Mouse (Mus musculus) bone marrow macrophage, adult 2 months (primary cell): Measurements from ENCODE around the gene Zhx3. TPM values are rescaled to one million over a fixed set of nuclear protein-coding genes. Genes with fewer than 3 reads are reported as not detected.

ENCODE experiments used
- H3K27ac ChIP-seq: 2 replicates; pipeline ENCODE4 v1.5.1; 2012; ENCODE audit warnings: low read depth, low read length; ENCODE audit not compliant: insufficient read depth
- H3K4me1 ChIP-seq: 2 replicates; pipeline ENCODE4 v1.6.1; 2012; ENCODE audit warnings: low read length; ENCODE audit not compliant: control insufficient read depth, insufficient read depth
- H3K4me3 ChIP-seq: 2 replicates; pipeline ENCODE4 v1.5.1; 2012; ENCODE audit warnings: mild to moderate bottlenecking, low read length, moderate library complexity; ENCODE audit not compliant: insufficient read depth
- CTCF ChIP-seq: IDR thresholded peaks from 2 replicates; pipeline ENCODE4 v1.5.1; 2012; ENCODE audit warnings: low read depth, mild to moderate bottlenecking, low read length, moderate library complexity
- POLR2A ChIP-seq: IDR thresholded peaks from 2 replicates; pipeline ENCODE4 v1.6.1; 2012; ENCODE audit warnings: mild to moderate bottlenecking, low read depth, low read length, borderline replicate concordance
- polyA plus RNA-seq: library from polyadenylated mRNA; stranded (reverse); fragments of >200 nt; gene quantifications from 2 replicates; pipeline ENCODE4 v1.2.4, GENCODE M21; 2012; ENCODE audit not compliant: missing spikeins, insufficient read depth, insufficient read length

Gene Zhx3
- polyA plus RNA-seq, 1 experiment = 6.1 TPM

DNA sequence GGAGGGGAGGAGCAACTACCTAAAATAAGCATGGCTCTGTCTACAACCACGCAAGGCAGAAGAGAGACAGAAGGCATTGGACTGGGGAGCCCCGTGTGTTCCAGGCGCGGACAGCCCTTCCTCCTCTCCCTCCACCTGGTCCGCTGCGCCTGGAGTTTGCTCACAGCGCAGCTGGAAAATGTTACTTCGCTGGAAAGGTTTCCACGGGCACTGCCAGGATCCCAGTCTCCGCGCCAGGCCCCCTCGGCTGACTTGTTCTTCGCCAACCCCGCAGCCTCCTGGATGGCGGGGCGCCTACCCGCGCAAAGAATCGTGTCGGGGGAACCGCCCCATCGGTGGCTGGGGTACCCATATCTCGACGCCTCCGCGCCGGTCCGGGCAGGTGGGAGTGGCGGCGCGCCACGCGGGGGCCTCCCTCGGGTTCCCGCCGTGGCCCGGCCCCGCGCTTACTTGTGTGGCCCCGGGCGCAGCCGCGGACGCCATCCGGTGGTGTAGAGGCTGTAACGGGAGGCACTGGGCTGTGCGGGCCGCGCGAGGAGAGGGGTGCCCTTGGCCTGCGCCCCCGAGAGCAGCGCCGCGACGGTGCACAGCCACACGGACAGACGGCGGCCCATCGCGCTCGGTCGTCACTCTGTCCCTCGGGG lies 38.9 kb upstream of the Zhx3 start:
- H3K27ac ChIP-seq = no peak overlapping the region
- H3K4me3 ChIP-seq = no peak overlapping the region
- no peak for TF ChIP-seq POLR2A
- TF ChIP-seq CTCF = no peak
- H3K4me1 ChIP-seq = no peaks in the 10 kb centered on the region

DNA sequence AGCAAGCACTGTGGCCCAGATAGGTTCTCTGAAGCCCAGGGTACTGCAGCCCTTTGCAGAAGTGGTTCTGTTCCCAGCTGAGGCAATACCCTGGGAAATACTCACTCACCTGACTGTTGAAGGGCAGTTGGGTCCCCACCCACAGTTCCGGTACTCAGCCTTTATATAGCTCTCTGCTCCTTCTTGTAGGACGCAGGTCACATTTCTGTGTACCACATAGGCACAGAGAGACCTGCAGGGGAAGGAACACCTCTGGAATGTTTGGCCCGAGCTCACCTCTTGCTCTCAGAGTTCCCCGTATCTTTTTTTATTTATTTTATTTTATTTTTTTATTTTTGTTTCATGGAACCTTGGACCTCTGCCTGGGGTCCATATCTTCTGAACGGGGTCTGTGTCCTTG lies 37.8 kb upstream of the Zhx3 start:
- Histone ChIP-seq H3K4me3 (no peak overlapping the region), H3K4me1 (no peaks in the 10 kb centered on the region), H3K27ac (no peak overlapping the region)
- TF ChIP-seq POLR2A (no peak), CTCF (no peak)

DNA sequence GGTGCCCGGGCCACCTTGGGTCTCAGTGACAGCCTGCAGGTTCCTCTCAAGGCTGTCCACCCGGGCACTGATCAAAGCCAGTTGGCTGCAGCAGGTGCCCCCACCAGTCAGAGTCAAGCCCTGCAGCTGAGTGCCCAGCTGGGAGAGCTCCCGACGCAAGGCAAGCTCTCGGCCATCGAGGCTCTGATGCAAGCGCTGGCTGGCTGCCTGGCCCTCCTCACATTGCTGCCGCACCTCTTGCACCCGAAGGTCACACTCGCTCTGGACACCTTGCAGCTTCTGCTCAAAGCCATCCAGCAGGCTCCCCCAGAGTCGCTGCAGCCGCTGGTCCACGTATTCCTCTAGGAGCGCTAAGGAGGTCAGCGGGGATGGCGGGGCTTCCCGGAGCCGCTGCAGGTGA lies 35.8 kb upstream of the Zhx3 start:
- no peaks in the 10 kb centered on the region for H3K4me1 ChIP-seq
- TF ChIP-seq CTCF (no peak), POLR2A (no peak)
- H3K27ac ChIP-seq = no peak overlapping the region
- H3K4me3 ChIP-seq = no peak overlapping the region

DNA sequence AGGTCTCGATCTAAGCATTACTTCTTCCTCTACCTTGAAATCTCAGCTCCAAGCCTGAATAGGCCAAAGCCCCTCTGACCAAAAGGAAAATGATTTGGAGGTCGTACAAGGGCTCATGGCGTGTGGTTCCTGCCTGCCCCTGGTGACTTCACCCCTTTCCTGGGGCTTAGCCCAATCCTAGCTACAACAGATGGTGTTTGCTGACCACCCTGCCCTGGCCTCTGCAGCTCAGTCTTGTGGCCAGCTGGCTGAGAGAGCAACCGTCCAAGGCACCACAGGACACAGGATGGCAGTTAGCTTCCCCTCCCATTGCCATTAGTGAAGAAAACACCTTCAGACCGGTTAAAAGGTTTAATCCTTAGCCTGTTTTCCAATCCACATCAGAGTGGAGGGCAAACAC lies 33.3 kb upstream of the Zhx3 start:
- H3K4me1 ChIP-seq = no peaks in the 10 kb centered on the region
- H3K4me3 ChIP-seq = no peak overlapping the region
- H3K27ac ChIP-seq = no peak overlapping the region
- TF ChIP-seq CTCF (no peak), POLR2A (no peak)

DNA sequence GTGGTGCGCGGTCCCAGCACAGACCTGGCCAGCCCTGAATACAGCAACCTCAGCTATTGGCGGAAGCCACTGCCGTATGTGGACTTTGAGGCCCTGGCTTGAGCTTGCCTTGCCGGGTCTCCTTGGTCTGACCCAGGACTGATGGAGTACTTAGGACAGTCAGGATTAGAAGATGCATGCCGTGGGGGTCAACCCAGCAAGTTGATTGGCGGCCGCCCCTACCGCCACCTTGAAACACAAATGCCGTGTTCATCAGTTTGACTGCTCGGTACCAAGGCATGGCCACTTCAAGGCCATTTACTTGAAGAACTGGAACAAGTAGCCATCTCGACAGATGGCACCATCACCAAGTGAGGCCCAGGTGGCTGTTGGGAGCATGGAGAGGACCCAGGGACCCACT lies 32.5 kb upstream of the Zhx3 start:
- Histone ChIP-seq H3K4me3 (no peak overlapping the region), H3K27ac (no peak overlapping the region), H3K4me1 (no peaks in the 10 kb centered on the region)
- no peak for TF ChIP-seq CTCF

DNA sequence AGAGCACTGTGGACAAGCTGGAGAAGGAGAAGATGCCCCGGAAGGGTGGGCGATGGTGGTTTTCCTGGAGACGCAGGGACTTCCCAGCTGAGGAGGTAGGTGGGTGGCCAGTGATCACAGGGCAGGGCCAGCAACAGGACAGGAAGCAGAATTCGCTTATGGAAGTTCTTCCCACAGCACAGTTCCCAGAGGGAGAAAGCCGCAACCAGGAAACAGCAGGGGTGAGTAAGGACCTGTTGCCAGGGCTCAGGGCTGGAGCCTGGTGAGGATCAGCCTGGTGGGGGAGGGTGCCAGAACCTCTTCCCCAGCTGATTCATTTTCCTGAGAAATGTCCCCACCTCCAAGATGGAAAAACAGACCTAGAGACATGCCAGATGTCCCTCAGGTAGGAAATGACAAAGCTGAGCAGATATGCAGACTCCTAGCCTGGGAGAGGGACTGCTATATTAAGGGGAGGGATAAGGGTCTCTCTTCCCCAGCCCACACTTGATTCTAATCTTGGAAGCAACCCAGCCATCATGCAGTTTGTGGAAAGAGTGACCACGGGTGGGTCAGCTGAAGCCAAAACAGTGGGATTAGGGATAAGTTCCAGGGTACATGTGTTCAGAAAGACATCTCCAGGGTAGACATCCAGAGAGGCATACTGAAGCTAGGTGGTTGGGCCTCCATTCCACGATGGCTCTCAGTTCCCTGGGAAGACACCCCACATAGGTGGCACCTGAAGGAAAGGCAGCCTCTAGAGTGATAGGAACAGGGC lies 29.0 kb upstream of the Zhx3 start:
- Histone ChIP-seq H3K4me1 (no peaks in the 10 kb centered on the region), H3K27ac (no peak overlapping the region), H3K4me3 (no peak overlapping the region)
- TF ChIP-seq CTCF (no peak), POLR2A (no peak)

DNA sequence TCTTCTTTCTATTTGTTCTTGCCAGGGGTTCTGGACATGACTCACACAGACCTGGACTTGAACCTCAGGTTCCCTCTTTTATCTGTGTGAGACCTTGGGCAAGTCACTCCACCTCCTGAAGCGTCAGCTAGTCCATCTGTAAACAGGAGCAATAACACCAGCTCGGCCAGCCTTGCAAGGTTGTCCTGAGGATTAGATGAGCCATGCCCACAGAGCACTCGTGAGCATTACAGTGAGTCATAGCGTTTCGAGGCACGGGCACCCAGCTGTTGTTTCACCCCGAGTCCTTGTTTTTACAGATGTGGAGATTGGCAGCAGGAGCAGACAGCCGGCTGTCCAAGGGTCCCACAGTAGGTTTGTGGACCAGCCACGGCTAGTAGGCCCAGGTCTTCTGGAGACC lies 18.9 kb upstream of the Zhx3 start:
- Histone ChIP-seq H3K4me3 (no peak overlapping the region), H3K27ac (no peak overlapping the region), H3K4me1 (no peaks in the 10 kb centered on the region)
- TF ChIP-seq POLR2A (no peak), CTCF (no peak)

DNA sequence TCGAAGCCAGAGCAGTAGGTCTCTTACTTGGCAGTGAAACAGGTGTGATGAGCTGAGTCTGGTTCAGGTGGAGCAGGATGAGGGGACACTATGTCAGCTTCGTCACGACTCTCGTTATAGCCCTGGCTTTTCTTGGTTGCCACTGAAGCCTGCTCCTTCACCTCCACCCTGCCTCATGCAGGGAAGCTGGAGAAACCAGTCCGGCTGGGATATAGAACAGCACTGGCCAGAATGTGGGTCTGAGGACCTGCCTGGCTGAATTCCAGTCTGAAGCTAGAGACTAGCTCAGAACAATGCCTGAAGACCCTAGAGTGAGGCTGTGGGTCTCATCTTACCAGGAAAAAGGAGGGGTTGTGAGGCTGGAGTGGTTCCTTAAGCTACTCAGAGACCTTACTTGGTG lies 18.2 kb upstream of the Zhx3 start:
- no peak for TF ChIP-seq POLR2A
- no peak for TF ChIP-seq CTCF
- H3K27ac ChIP-seq = no peak overlapping the region
- no peak overlapping the region for H3K4me3 ChIP-seq
- no peaks in the 10 kb centered on the region for H3K4me1 ChIP-seq

DNA sequence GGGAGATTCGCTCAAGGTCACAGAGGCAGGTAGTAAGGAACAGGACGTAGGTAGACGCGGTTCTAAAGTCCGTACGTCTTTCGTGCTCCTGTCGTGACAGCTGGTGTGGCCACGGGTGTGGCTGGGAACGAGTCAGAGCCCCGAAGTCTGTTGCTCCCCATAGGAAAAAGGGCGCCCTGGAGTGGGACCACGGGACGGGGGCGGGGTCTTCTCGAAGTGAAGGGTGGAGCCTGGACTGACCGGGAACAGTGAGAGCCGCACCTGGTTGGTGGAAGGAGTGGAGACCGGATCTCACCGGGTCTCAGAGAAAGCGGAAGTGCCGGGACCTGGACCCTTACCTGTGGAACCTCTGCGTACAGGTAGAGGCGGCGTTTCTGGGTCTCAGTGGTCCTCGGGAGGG lies 15.1 kb upstream of the Zhx3 start:
- no peak overlapping the region for H3K27ac ChIP-seq
- peak overlapping the region; percentile 18 for H3K4me3 ChIP-seq
- H3K4me1 ChIP-seq = no peaks in the 10 kb centered on the region
- TF ChIP-seq POLR2A = no peak
- no peak for TF ChIP-seq CTCF

DNA sequence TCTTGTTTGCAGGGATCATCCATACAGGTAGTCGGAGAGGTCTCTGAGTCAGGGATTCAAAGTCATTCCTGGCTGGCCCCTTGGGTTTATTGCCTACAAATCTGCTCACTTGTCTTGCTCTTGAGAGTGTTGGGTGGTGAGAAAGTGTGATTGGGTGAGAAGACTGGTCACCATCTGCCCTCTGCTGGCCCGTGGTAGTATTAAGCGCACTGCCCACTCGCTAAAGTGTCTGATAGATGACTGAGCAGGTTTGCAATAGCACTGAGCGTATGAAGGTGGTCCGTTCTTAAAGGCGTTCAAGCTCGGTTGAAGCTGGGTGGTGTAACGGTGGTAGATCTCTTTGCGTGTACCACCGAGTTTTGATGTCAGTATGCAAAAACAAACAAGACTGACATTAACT lies 14.5 kb upstream of the Zhx3 start:
- TF ChIP-seq CTCF (peak; percentile 81), POLR2A (no peak)
- H3K4me3 ChIP-seq = peak overlapping the region; percentile 18
- no peaks in the 10 kb centered on the region for H3K4me1 ChIP-seq
- H3K27ac ChIP-seq = no peak overlapping the region
